Mouse (Mus musculus) midbrain, embryonic 15.5 days (tissue): Measurements from ENCODE around the gene B020004J07Rik. TPM values are rescaled to one million over a fixed set of nuclear protein-coding genes. Genes with fewer than 3 reads are reported as not detected.
"Not testable (repeated sequence)": the region's sequence is repeated elsewhere in the genome, so short reads cannot be mapped to it uniquely, and the experiment has no call there.

Experiments used
- ATAC-seq: fragments of 200-750 bp; cut with Nextera tagmentation; replicated peaks from 2 replicates; pipeline ENCODE4 v1.8.0; 2017; ENCODE audit warnings: moderate TSS enrichment
- H3K27ac ChIP-seq: fragments of 300-500 bp; sonication (generic); 2 replicates; pipeline ENCODE4 v1.5.1; 2015; ENCODE audit warnings: mild to moderate bottlenecking, inconsistent platforms
- H3K27me3 ChIP-seq: fragments of 300-500 bp; sonication (generic); replicated peaks from 2 replicates; pipeline ENCODE4 v1.6.1; 2015; ENCODE audit warnings: inconsistent platforms
- H3K36me3 ChIP-seq: fragments of 300-500 bp; sonication (generic); replicated peaks from 2 replicates; pipeline ENCODE4 v1.6.1; 2015; ENCODE audit warnings: inconsistent platforms
- H3K4me1 ChIP-seq: fragments of 300-500 bp; sonication (generic); 2 replicates; pipeline ENCODE4 v1.6.1; 2015; ENCODE audit warnings: inconsistent platforms
- H3K4me2 ChIP-seq: fragments of 300-500 bp; sonication (generic); 2 replicates; pipeline ENCODE4 v1.6.1; 2015; ENCODE audit warnings: inconsistent platforms, mild to moderate bottlenecking, moderate library complexity
- H3K4me3 ChIP-seq: fragments of 300-500 bp; sonication (generic); 2 replicates; pipeline ENCODE4 v1.5.1; 2015; ENCODE audit warnings: mild to moderate bottlenecking, inconsistent platforms
- H3K9ac ChIP-seq: fragments of 300-500 bp; sonication (generic); 2 replicates; pipeline ENCODE4 v1.6.1; 2015; ENCODE audit warnings: mild to moderate bottlenecking, inconsistent platforms
- H3K9me3 ChIP-seq: fragments of 300-500 bp; sonication (generic); 2 replicates; pipeline ENCODE4 v1.6.1; 2016; ENCODE audit warnings: inconsistent platforms
- WGBS: fragments of 180-500 bp; shearing (Covaris S2); methylation state at CpG from one replicate; pipeline ENCODE4 v1.1.7; 2015; ENCODE audit warnings: mixed read lengths; 5-methylcytosine and 5-hydroxymethylcytosine counted together
- polyA plus RNA-seq: library from polyadenylated mRNA; unstranded; fragments of >200 nt; fragmentation: Nextera tagmentation; extraction: Ambion mirVana; gene quantifications from 2 replicates; pipeline ENCODE4 v1.2.1, GENCODE M21; 2015

Gene B020004J07Rik
- not detected in 2 replicates for polyA plus RNA-seq

- not testable (repeated sequence) for ATAC-seq, H3K27me3 ChIP-seq, H3K36me3 ChIP-seq, H3K27ac ChIP-seq, H3K4me1 ChIP-seq, H3K4me2 ChIP-seq, H3K4me3 ChIP-seq, H3K9me3 ChIP-seq, H3K9ac ChIP-seq
- 92% methylated on average over 4 of the region's 4 CpGs for WGBS
Observed at GRCm38 (mm10) chr4:101843923-101844322, at the start of gene B020004J07Rik. TSS of gene B020004J07Rik (minus strand) at chr4:101844023.

DNA sequence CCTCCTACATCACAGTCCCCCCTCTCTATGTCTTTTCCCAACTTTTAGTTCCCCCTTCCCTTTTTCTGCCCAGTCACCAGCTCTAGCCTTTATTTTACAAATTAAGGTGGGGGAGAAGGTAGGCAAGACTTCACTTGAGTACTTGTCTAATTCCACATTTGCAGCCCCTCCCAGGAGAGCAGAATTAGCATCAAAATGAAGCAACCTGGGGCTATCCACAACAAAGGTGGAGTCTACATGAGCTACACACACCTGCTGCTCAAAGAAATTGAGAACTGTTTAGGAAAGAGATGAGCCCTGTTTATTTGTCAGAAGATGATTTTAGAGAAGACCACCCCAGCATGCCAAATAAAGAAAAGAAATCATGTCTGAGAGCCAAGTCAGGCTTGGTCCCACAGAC lies 45.6 kb upstream of the B020004J07Rik start:
- no peaks in the 10 kb centered on the region for H3K36me3 ChIP-seq
- no peak overlapping the region for H3K4me2 ChIP-seq
- no peak for ATAC-seq
- H3K9me3 ChIP-seq = no peaks in the 10 kb centered on the region
- H3K4me3 ChIP-seq = no peak overlapping the region
- H3K4me1 ChIP-seq = no peaks in the 10 kb centered on the region
- no peaks in the 10 kb centered on the region for H3K27me3 ChIP-seq
- H3K9ac ChIP-seq = no peak overlapping the region
- H3K27ac ChIP-seq = no peak overlapping the region

DNA sequence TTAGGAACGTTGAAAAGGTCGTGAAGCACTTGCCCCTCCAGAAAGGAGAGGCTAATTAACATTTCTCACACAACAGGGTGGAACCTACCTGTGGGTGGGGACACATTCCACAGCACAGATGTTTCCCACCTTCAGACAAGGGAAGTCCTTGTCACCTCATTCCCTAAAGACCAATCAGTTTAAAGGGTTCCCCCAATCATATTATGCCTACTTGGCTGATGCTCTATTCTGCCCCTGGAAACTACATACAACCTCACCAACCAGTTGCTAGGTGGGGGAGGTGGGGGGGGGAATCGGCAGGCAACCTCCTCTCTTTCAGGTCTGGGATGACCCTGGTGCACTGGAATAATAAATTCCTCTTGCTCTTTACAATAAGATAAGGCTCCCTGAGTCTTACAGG lies 39.8 kb upstream of the B020004J07Rik start:
- Histone ChIP-seq H3K4me1 (no peaks in the 10 kb centered on the region), H3K4me2 (no peak overlapping the region), H3K4me3 (no peak overlapping the region), H3K9ac (no peak overlapping the region), H3K27me3 (no peaks in the 10 kb centered on the region), H3K27ac (no peak overlapping the region), H3K36me3 (no peaks in the 10 kb centered on the region), H3K9me3 (no peaks in the 10 kb centered on the region)
- WGBS = 55% methylated on average over 3 of the region's 3 CpGs
- ATAC-seq = no peak

- H3K36me3 ChIP-seq, H3K4me1 ChIP-seq, ATAC-seq, H3K9ac ChIP-seq, H3K9me3 ChIP-seq, H3K4me3 ChIP-seq, H3K27ac ChIP-seq, H3K27me3 ChIP-seq, H3K4me2 ChIP-seq: not testable (repeated sequence)
- 79% methylated on average over 15 of the region's 15 CpGs for WGBS
Observed at GRCm38 (mm10) chr4:101875687-101876086, 31.9 kb upstream of the B020004J07Rik start.

DNA sequence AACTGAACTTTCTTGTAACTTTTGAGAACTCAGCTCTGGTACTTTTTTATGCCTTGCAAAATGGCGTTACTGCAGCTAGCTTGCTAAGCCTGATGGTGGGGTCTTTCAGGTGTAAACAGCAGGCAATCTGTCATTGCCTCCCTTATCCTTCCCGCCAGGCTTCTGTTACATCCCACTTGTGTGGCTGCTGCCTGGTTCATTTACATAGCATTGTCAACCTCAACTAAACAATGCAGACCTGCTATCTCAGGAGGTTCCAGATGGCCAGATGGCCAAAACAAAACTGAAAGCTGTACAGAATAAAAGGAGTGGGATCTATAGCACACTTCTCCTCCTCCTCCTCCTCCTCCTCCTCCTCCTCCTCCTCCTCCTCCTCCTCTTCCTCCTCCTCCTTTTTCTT lies 28.2 kb upstream of the B020004J07Rik start:
- H3K4me3 ChIP-seq, H3K9ac ChIP-seq, H3K36me3 ChIP-seq, H3K9me3 ChIP-seq, H3K27me3 ChIP-seq, ATAC-seq, H3K4me1 ChIP-seq, H3K4me2 ChIP-seq, H3K27ac ChIP-seq: not testable (repeated sequence)
- 82% methylated on average over 2 of the region's 2 CpGs for WGBS

DNA sequence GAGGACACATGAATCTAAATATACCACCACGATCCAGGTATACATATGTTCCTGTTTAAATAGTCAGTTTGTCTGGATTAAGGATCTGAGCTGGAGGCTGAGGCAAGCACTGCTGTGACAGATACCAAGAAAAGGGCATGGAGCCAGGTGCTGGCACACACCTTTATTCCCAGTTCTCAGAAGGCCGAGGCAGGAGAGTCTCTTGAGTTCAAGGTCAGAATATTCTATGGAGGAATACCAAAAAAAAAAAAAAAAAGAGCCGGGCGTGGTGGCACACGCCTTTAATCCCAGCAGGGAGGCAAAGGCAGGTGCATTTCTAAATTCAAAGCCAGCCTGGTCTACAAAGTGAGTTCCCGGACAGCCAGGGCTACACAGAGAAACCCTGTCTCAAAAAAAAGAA lies 18.5 kb upstream of the B020004J07Rik start:
- Histone ChIP-seq H3K27ac (no peak overlapping the region), H3K9me3 (no peaks in the 10 kb centered on the region), H3K4me1 (no peaks in the 10 kb centered on the region), H3K36me3 (no peaks in the 10 kb centered on the region), H3K4me2 (no peak overlapping the region), H3K27me3 (no peaks in the 10 kb centered on the region), H3K9ac (no peak overlapping the region), H3K4me3 (no peak overlapping the region)
- no peak for ATAC-seq
- WGBS = 92% methylated on average over 6 of the region's 6 CpGs

DNA sequence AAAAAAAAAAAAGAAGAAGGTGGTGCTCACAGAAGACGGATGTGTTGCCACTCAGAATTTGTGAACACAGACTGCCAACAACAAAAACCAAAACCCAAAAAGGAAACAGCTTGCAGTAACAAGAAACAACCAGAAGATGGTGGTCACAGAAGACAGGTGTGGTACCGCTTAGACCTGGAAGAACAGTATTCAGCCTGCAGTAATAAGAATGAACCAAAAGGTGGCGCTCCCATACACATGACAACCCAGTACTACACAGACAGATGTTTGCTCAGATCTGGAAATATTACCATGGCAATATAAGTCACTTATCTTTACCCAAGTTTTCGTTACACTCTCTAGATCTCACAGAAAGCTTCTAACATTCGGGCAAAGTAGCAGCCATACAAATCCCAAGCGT lies 17.1 kb upstream of the B020004J07Rik start:
- Histone ChIP-seq H3K27ac (no peak overlapping the region), H3K9me3 (no peaks in the 10 kb centered on the region), H3K4me2 (no peak overlapping the region), H3K27me3 (no peaks in the 10 kb centered on the region), H3K4me3 (no peak overlapping the region), H3K4me1 (no peaks in the 10 kb centered on the region), H3K9ac (no peak overlapping the region), H3K36me3 (no peaks in the 10 kb centered on the region)
- ATAC-seq = no peak
- 51% methylated on average over 6 of the region's 6 CpGs for WGBS

GRCm38 (mm10) chr4:101850908-101851307 lies 7.1 kb upstream of the B020004J07Rik start:
- Histone ChIP-seq H3K9me3 (no peaks in the 10 kb centered on the region), H3K9ac (no peak overlapping the region), H3K27ac (no peak overlapping the region), H3K4me2 (no peak overlapping the region), H3K27me3 (no peaks in the 10 kb centered on the region), H3K36me3 (no peaks in the 10 kb centered on the region), H3K4me1 (no peaks in the 10 kb centered on the region), H3K4me3 (no peak overlapping the region)
- WGBS = 58% methylated on average over 2 of the region's 2 CpGs
- ATAC-seq = no peak

Other genes with a start within 250 kb of the B020004J07Rik start
- gene Leprot, start 196.3 kb downstream of the B020004J07Rik start, polyA plus RNA-seq = 108 TPM in 2 replicates
- 4.1 and 5.2 TPM in 2 replicates for gene Lepr, start 126.6 kb downstream of the B020004J07Rik start, polyA plus RNA-seq
- gene C130073F10Rik, start 49.8 kb upstream of the B020004J07Rik start, polyA plus RNA-seq = not detected in 2 replicates
- gene Gm12800, start 65.1 kb upstream of the B020004J07Rik start, polyA plus RNA-seq = not detected in 2 replicates
- not detected in 2 replicates for gene Gm12794, start 96.4 kb upstream of the B020004J07Rik start, polyA plus RNA-seq
- gene Gm12790, start 137.0 kb upstream of the B020004J07Rik start, polyA plus RNA-seq = not detected in 2 replicates
- not detected in 2 replicates for gene Gm12789, start 142.6 kb upstream of the B020004J07Rik start, polyA plus RNA-seq
- gene Pde4b, start 243.5 kb upstream of the B020004J07Rik start, polyA plus RNA-seq = 50.8 and 54.9 TPM in 2 replicates